Mouse (Mus musculus): ENCODE measurements around the gene Rimbp2. TPM values are rescaled to one million over a fixed set of nuclear protein-coding genes. Genes with fewer than 3 reads are reported as not detected.

The Rimbp2 gene
- total RNA-seq, 1 experiment = 1.2 TPM

GRCm38 (mm10) chr5:128904113-128904512 is 49.2 kb downstream of the Rimbp2 start:
- no peak overlapping the region for H3K27ac ChIP-seq (ENCODE audit: insufficient read depth, low read depth, low read length, poor library complexity, severe bottlenecking)
- H3K36me3 ChIP-seq (ENCODE audit: control insufficient read depth, insufficient read depth, low read length, poor library complexity, severe bottlenecking) = no peaks in the 10 kb centered on the region
- no peak overlapping the region for H3K9ac ChIP-seq (ENCODE audit: insufficient read depth, low read depth, low read length, poor library complexity, severe bottlenecking)
- TF ChIP-seq CHD2 (IDR thresholded peaks at IDR 0.05; ENCODE audit: low read depth, low read length) (no peak), ZC3H11A (IDR thresholded peaks at IDR 0.05; ENCODE audit: borderline replicate concordance, low read depth, low read length) (no peak), HCFC1 (IDR thresholded peaks at IDR 0.05; ENCODE audit: borderline replicate concordance, insufficient read depth, low read length) (no peak), MAFK (IDR thresholded peaks at IDR 0.05; ENCODE audit: insufficient read depth, low read depth, low read length) (no peak), ZNF384 (IDR thresholded peaks at IDR 0.05; ENCODE audit: low read depth, low read length) (no peak)
- H3K4me3 ChIP-seq (ENCODE audit: insufficient read depth in 1 of 2, low read depth in 1 of 2, low read length in 2 of 2, poor library complexity in 1 of 2, severe bottlenecking in 1 of 2) = no peak overlapping the region
- no peaks in the 10 kb centered on the region for H3K9me3 ChIP-seq (ENCODE audit: control insufficient read depth, insufficient read depth, low read depth, low read length)
- peaks cover 5 to 11% of the 10 kb centered on the region in 2 experiments; a peak in 3 of 4 replicates for H3K4me1 ChIP-seq (ENCODE audit: control insufficient read depth in 2 of 2, insufficient read depth in 2 of 2, low read length in 2 of 2, poor library complexity in 1 of 2)
- peak; percentile 46 for DNase-seq (ENCODE audit: low read depth, low spot score)
- in situ Hi-C loops (cut with MboI; ENCODE audit: low sequenced_read_pairs in 2 of 2, unreplicated experiment in 2 of 2) = no loop called here

- in situ Hi-C loops (cut with MboI; ENCODE audit: low sequenced_read_pairs in 2 of 2, unreplicated experiment in 2 of 2) = no loop called here
- Histone ChIP-seq H3K27ac (ENCODE audit: insufficient read depth, low read depth, low read length, poor library complexity, severe bottlenecking) (no peak overlapping the region), H3K9me3 (ENCODE audit: control insufficient read depth, insufficient read depth, low read depth, low read length) (no peaks in the 10 kb centered on the region), H3K4me3 (ENCODE audit: insufficient read depth in 1 of 2, low read depth in 1 of 2, low read length in 2 of 2, poor library complexity in 1 of 2, severe bottlenecking in 1 of 2) (no peak overlapping the region), H3K36me3 (ENCODE audit: control insufficient read depth, insufficient read depth, low read length, poor library complexity, severe bottlenecking) (no peaks in the 10 kb centered on the region), H3K4me1 (ENCODE audit: control insufficient read depth in 2 of 2, insufficient read depth in 2 of 2, low read length in 2 of 2, poor library complexity in 1 of 2) (peaks cover 5 to 11% of the 10 kb centered on the region in 2 experiments; a peak in 3 of 4 replicates), H3K9ac (ENCODE audit: insufficient read depth, low read depth, low read length, poor library complexity, severe bottlenecking) (no peak overlapping the region)
- TF ChIP-seq ZC3H11A (IDR thresholded peaks at IDR 0.05; ENCODE audit: borderline replicate concordance, low read depth, low read length) (no peak), MAFK (IDR thresholded peaks at IDR 0.05; ENCODE audit: insufficient read depth, low read depth, low read length) (no peak), HCFC1 (IDR thresholded peaks at IDR 0.05; ENCODE audit: borderline replicate concordance, insufficient read depth, low read length) (no peak), CHD2 (IDR thresholded peaks at IDR 0.05; ENCODE audit: low read depth, low read length) (no peak)
- DNase-seq (ENCODE audit: low read depth, low spot score) = no peak
Observed at GRCm38 (mm10) chr5:128903120-128903519, 50.2 kb downstream of the Rimbp2 start.

DNA sequence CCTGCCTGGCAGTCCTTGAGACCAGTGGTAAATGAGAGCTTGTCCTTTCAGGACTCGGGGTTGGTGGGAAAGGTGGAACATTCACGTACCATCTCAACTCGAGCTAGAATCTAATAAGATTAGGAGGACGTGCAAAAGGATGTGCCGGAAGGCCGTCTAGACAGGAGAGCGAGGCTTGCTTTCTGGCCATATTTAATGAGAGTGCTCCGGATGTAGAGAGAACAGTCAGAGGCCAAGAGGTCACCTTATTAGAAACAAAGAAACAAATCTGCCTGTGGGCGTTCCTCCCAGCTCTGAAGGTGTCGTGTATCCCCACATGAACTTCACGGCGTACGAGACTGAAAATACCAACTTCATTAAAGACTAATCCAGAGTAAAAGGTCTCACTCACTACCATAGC is 53.3 kb downstream of the Rimbp2 start:
- no peak for DNase-seq (ENCODE audit: low read depth, low spot score)
- H3K4me1 ChIP-seq (ENCODE audit: control insufficient read depth in 2 of 2, insufficient read depth in 2 of 2, low read length in 2 of 2, poor library complexity in 1 of 2) = peaks cover 5 to 11% of the 10 kb centered on the region in 2 experiments; a peak in 3 of 4 replicates
- TF ChIP-seq ZNF384 (IDR thresholded peaks at IDR 0.05; ENCODE audit: low read depth, low read length) (no peak), MAFK (IDR thresholded peaks at IDR 0.05; ENCODE audit: insufficient read depth, low read depth, low read length) (no peak), ZC3H11A (IDR thresholded peaks at IDR 0.05; ENCODE audit: borderline replicate concordance, low read depth, low read length) (no peak), HCFC1 (IDR thresholded peaks at IDR 0.05; ENCODE audit: borderline replicate concordance, insufficient read depth, low read length) (no peak), CHD2 (IDR thresholded peaks at IDR 0.05; ENCODE audit: low read depth, low read length) (no peak)
- no peaks in the 10 kb centered on the region for H3K36me3 ChIP-seq (ENCODE audit: control insufficient read depth, insufficient read depth, low read length, poor library complexity, severe bottlenecking)
- in situ Hi-C loops (cut with MboI; ENCODE audit: low sequenced_read_pairs in 2 of 2, unreplicated experiment in 2 of 2) = no loop called here
- H3K9me3 ChIP-seq (ENCODE audit: control insufficient read depth, insufficient read depth, low read depth, low read length) = no peaks in the 10 kb centered on the region
- no peak overlapping the region for H3K9ac ChIP-seq (ENCODE audit: insufficient read depth, low read depth, low read length, poor library complexity, severe bottlenecking)
- H3K4me3 ChIP-seq (ENCODE audit: insufficient read depth in 1 of 2, low read depth in 1 of 2, low read length in 2 of 2, poor library complexity in 1 of 2, severe bottlenecking in 1 of 2) = no peak overlapping the region
- no peak overlapping the region for H3K27ac ChIP-seq (ENCODE audit: insufficient read depth, low read depth, low read length, poor library complexity, severe bottlenecking)

DNA sequence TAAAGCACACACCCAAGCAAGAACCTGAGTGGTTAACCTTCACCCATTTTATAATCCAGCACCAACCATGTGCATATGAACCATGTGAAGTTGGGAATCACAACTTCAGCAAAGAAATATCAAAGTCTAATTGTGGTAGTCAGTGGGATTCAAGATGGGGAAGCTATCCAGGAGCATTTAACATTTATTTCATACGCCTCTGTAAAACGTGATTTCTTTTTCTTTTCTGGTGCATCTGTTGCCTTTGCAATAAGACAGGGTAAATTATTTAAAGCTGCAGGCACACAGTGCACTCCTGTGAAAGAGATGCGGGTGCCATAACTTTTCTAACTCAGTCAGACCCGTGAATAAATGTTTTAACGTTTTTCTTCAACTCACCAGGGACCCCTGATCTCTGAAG is 58.4 kb downstream of the Rimbp2 start:
- Histone ChIP-seq H3K27ac (ENCODE audit: insufficient read depth, low read depth, low read length, poor library complexity, severe bottlenecking) (no peak overlapping the region), H3K36me3 (ENCODE audit: control insufficient read depth, insufficient read depth, low read length, poor library complexity, severe bottlenecking) (no peaks in the 10 kb centered on the region), H3K9me3 (ENCODE audit: control insufficient read depth, insufficient read depth, low read depth, low read length) (no peaks in the 10 kb centered on the region), H3K4me1 (ENCODE audit: control insufficient read depth in 2 of 2, insufficient read depth in 2 of 2, low read length in 2 of 2, poor library complexity in 1 of 2) (no peaks in the 10 kb centered on the region), H3K9ac (ENCODE audit: insufficient read depth, low read depth, low read length, poor library complexity, severe bottlenecking) (no peak overlapping the region), H3K4me3 (ENCODE audit: insufficient read depth in 1 of 2, low read depth in 1 of 2, low read length in 2 of 2, poor library complexity in 1 of 2, severe bottlenecking in 1 of 2) (no peak overlapping the region)
- no peak for DNase-seq (ENCODE audit: low read depth, low spot score)
- TF ChIP-seq MAFK (IDR thresholded peaks at IDR 0.05; ENCODE audit: insufficient read depth, low read depth, low read length) (no peak), HCFC1 (IDR thresholded peaks at IDR 0.05; ENCODE audit: borderline replicate concordance, insufficient read depth, low read length) (no peak), CHD2 (IDR thresholded peaks at IDR 0.05; ENCODE audit: low read depth, low read length) (no peak), ZC3H11A (IDR thresholded peaks at IDR 0.05; ENCODE audit: borderline replicate concordance, low read depth, low read length) (no peak), ZNF384 (IDR thresholded peaks at IDR 0.05; ENCODE audit: low read depth, low read length) (no peak)
- in situ Hi-C loops (cut with MboI; ENCODE audit: low sequenced_read_pairs in 2 of 2, unreplicated experiment in 2 of 2) = no loop called here

- in situ Hi-C loops (cut with MboI; ENCODE audit: low sequenced_read_pairs in 2 of 2, unreplicated experiment in 2 of 2) = no loop called here
- DNase-seq (ENCODE audit: low read depth, low spot score) = no peak
- no peak overlapping the region for H3K4me3 ChIP-seq (ENCODE audit: insufficient read depth in 1 of 2, low read depth in 1 of 2, low read length in 2 of 2, poor library complexity in 1 of 2, severe bottlenecking in 1 of 2)
- H3K36me3 ChIP-seq (ENCODE audit: control insufficient read depth, insufficient read depth, low read length, poor library complexity, severe bottlenecking) = no peaks in the 10 kb centered on the region
- H3K4me1 ChIP-seq (ENCODE audit: control insufficient read depth in 2 of 2, insufficient read depth in 2 of 2, low read length in 2 of 2, poor library complexity in 1 of 2) = no peaks in the 10 kb centered on the region
- H3K27ac ChIP-seq (ENCODE audit: insufficient read depth, low read depth, low read length, poor library complexity, severe bottlenecking) = no peak overlapping the region
- H3K9me3 ChIP-seq (ENCODE audit: control insufficient read depth, insufficient read depth, low read depth, low read length) = no peaks in the 10 kb centered on the region
- TF ChIP-seq CHD2 (IDR thresholded peaks at IDR 0.05; ENCODE audit: low read depth, low read length) (no peak), ZNF384 (IDR thresholded peaks at IDR 0.05; ENCODE audit: low read depth, low read length) (no peak), ZC3H11A (IDR thresholded peaks at IDR 0.05; ENCODE audit: borderline replicate concordance, low read depth, low read length) (no peak), MAFK (IDR thresholded peaks at IDR 0.05; ENCODE audit: insufficient read depth, low read depth, low read length) (no peak), HCFC1 (IDR thresholded peaks at IDR 0.05; ENCODE audit: borderline replicate concordance, insufficient read depth, low read length) (no peak)
- H3K9ac ChIP-seq (ENCODE audit: insufficient read depth, low read depth, low read length, poor library complexity, severe bottlenecking) = no peak overlapping the region
Observed at GRCm38 (mm10) chr5:128887546-128887945, 65.7 kb downstream of the Rimbp2 start.

Measured in ES-E14 (cell line).